Mouse (Mus musculus): Measurements from ENCODE around the gene Alk. TPM values are rescaled to one million over a fixed set of nuclear protein-coding genes. Genes with fewer than 3 reads are reported as not detected.

Alk gene
- total and polyA plus RNA-seq, 3 experiments = 0.05 TPM; not detected in 2

DNA sequence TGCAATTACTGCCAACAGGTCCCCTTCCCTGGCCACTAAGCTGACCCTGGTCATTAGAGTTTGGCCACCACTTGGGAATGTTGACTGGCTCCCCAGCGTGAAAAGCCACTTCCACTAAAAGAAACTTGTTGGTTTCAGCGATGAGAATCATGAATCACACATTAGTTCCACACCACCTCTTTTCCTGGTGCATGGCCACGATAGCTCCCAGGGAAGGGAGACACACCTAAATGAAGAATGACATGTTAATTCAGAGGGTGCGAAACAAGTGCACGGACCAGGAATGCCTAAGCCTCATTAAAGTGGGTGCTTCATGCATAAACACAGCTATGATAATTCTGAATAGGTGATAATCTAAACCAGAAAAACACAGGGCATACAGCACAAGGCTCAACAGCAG, 660.4 kb downstream of the Alk start:
- no peak for DNase-seq (ENCODE audit: low spot score)
- Histone ChIP-seq H3K36me3 (replicated peaks) (no peaks in the 10 kb centered on the region), H3K9me3 (replicated peaks) (peaks cover 78% of the 10 kb centered on the region), H3K4me1 (ENCODE audit: insufficient read depth, low read depth, low read length) (no peaks in the 10 kb centered on the region), H3K27me3 (ENCODE audit: insufficient read depth, low read length) (no peaks in the 10 kb centered on the region), H3K4me3 (ENCODE audit: low read depth, low read length) (no peak overlapping the region)
- TF ChIP-seq TAL1 (conservative IDR thresholded peaks at IDR 0.05; ENCODE audit: low read depth, low read length) = no peak
- no peak for TF ChIP-seq GATA1 (IDR thresholded peaks at IDR 0.05; ENCODE audit: borderline replicate concordance, low read length)
- ATAC-seq (ENCODE audit: extremely low read depth, insufficient number of reproducible peaks, low FRiP score, poor library complexity, severe bottlenecking) = no peak

- no peak overlapping the region for H3K4me3 ChIP-seq (ENCODE audit: low read depth, low read length)
- ATAC-seq (ENCODE audit: extremely low read depth, insufficient number of reproducible peaks, low FRiP score, poor library complexity, severe bottlenecking) = no peak
- TF ChIP-seq TAL1 (conservative IDR thresholded peaks at IDR 0.05; ENCODE audit: low read depth, low read length) = no peak
- TF ChIP-seq CTCF (IDR thresholded peaks at IDR 0.05; ENCODE audit: low read depth, low read length) = no peak
- TF ChIP-seq POLR2AphosphoS5 (IDR thresholded peaks at IDR 0.05; ENCODE audit: insufficient replicate concordance, low read depth, low read length) = no peak
- TF ChIP-seq GATA2 (IDR thresholded peaks at IDR 0.05; ENCODE audit: borderline replicate concordance, low read depth, low read length) = no peak
- TF ChIP-seq GATA1 (IDR thresholded peaks at IDR 0.05; ENCODE audit: borderline replicate concordance, low read length) = no peak
- H3K9me3 ChIP-seq (replicated peaks) = peaks cover 70% of the 10 kb centered on the region
- no peaks in the 10 kb centered on the region for H3K27me3 ChIP-seq (ENCODE audit: insufficient read depth, low read length)
- H3K36me3 ChIP-seq (replicated peaks) = no peaks in the 10 kb centered on the region
- no peaks in the 10 kb centered on the region for H3K4me1 ChIP-seq (ENCODE audit: insufficient read depth, low read depth, low read length)
- no peak for DNase-seq (ENCODE audit: low spot score)
Observed at GRCm38 (mm10) chr17:71942052-71942451, 662.4 kb downstream of the Alk start.

- H3K4me3 ChIP-seq (ENCODE audit: low read depth, low read length) = no peak overlapping the region
- TF ChIP-seq GATA1 (IDR thresholded peaks at IDR 0.05; ENCODE audit: borderline replicate concordance, low read length) (no peak), CTCF (IDR thresholded peaks at IDR 0.05; ENCODE audit: low read depth, low read length) (no peak), TAL1 (conservative IDR thresholded peaks at IDR 0.05; ENCODE audit: low read depth, low read length) (no peak), GATA2 (IDR thresholded peaks at IDR 0.05; ENCODE audit: borderline replicate concordance, low read depth, low read length) (no peak), POLR2AphosphoS5 (IDR thresholded peaks at IDR 0.05; ENCODE audit: insufficient replicate concordance, low read depth, low read length) (no peak)
Observed at GRCm38 (mm10) chr17:71941436-71941835, 663.0 kb downstream of the Alk start.

DNA sequence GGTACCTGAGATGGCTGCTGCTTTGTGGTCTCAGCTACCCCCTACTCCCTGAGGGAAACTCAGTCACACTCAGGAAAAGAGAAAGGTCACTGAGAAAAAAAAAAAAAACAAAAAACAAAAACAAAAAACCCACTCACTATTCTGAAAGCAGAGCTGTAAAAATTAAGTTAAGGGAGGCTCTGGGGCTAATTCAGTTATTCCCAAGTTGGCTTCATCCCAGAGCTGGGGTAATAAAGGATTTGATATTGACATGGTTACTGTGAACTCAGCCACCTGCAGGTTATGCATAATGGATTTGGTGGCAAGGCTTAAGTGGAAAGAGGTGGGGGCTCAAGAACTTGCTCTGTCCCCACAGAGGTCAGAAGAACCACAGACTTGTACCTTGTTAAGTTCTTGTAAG, 667.7 kb downstream of the Alk start:
- no peaks in the 10 kb centered on the region for H3K36me3 ChIP-seq (replicated peaks)
- H3K9me3 ChIP-seq (replicated peaks) = peaks cover 51% of the 10 kb centered on the region

More at GRCm38 (mm10) chr17:71941436-71941835, 663.0 kb downstream of the Alk start:
- no peak for DNase-seq (ENCODE audit: low spot score)
- no peaks in the 10 kb centered on the region for H3K36me3 ChIP-seq (replicated peaks)
- no peaks in the 10 kb centered on the region for H3K4me1 ChIP-seq (ENCODE audit: insufficient read depth, low read depth, low read length)
- ATAC-seq (ENCODE audit: extremely low read depth, insufficient number of reproducible peaks, low FRiP score, poor library complexity, severe bottlenecking) = no peak
- H3K27me3 ChIP-seq (ENCODE audit: insufficient read depth, low read length) = no peaks in the 10 kb centered on the region
- peaks cover 69% of the 10 kb centered on the region for H3K9me3 ChIP-seq (replicated peaks)

DNA sequence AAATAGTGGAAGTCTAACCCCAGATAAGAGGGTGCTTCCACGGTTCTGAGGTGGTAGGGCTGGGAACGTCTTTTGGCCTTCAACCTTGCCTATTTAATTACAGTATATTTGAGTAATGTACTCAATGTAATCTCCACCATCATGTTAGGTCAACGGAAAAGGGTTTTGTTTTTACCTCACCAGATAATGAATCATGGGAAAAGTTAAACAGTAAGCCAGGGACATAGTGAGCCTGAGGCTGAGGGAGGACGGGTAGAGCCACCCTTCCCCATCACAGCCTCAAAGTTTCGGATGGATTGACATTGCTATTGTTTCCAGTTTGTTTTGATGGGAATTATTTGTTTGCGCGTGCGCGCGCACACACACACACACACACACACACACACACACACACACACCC, 668.6 kb downstream of the Alk start:
- DNase-seq (ENCODE audit: low spot score) (no peak), ATAC-seq (ENCODE audit: extremely low read depth, insufficient number of reproducible peaks, low FRiP score, poor library complexity, severe bottlenecking) (no peak)
- peaks cover 48% of the 10 kb centered on the region for H3K9me3 ChIP-seq (replicated peaks)
- TF ChIP-seq GATA1 (IDR thresholded peaks at IDR 0.05; ENCODE audit: borderline replicate concordance, low read length) (no peak), GATA2 (IDR thresholded peaks at IDR 0.05; ENCODE audit: borderline replicate concordance, low read depth, low read length) (no peak), POLR2AphosphoS5 (IDR thresholded peaks at IDR 0.05; ENCODE audit: insufficient replicate concordance, low read depth, low read length) (no peak), TAL1 (conservative IDR thresholded peaks at IDR 0.05; ENCODE audit: low read depth, low read length) (no peak), CTCF (IDR thresholded peaks at IDR 0.05; ENCODE audit: low read depth, low read length) (no peak)
- no peaks in the 10 kb centered on the region for H3K27me3 ChIP-seq (ENCODE audit: insufficient read depth, low read length)
- H3K4me1 ChIP-seq (ENCODE audit: insufficient read depth, low read depth, low read length) = no peaks in the 10 kb centered on the region
- H3K36me3 ChIP-seq (replicated peaks) = no peaks in the 10 kb centered on the region
- no peak overlapping the region for H3K4me3 ChIP-seq (ENCODE audit: low read depth, low read length)

More for the DNA sequence above, 667.7 kb downstream of the Alk start:
- Histone ChIP-seq H3K27me3 (ENCODE audit: insufficient read depth, low read length) (no peaks in the 10 kb centered on the region), H3K4me1 (ENCODE audit: insufficient read depth, low read depth, low read length) (no peaks in the 10 kb centered on the region), H3K4me3 (ENCODE audit: low read depth, low read length) (no peak overlapping the region)
- no peak for DNase-seq (ENCODE audit: low spot score)
- no peak for ATAC-seq (ENCODE audit: extremely low read depth, insufficient number of reproducible peaks, low FRiP score, poor library complexity, severe bottlenecking)
- TF ChIP-seq TAL1 (conservative IDR thresholded peaks at IDR 0.05; ENCODE audit: low read depth, low read length) = no peak
- TF ChIP-seq CTCF (IDR thresholded peaks at IDR 0.05; ENCODE audit: low read depth, low read length) = no peak
- TF ChIP-seq GATA2 (IDR thresholded peaks at IDR 0.05; ENCODE audit: borderline replicate concordance, low read depth, low read length) = no peak
- no peak for TF ChIP-seq GATA1 (IDR thresholded peaks at IDR 0.05; ENCODE audit: borderline replicate concordance, low read length)
- TF ChIP-seq POLR2AphosphoS5 (IDR thresholded peaks at IDR 0.05; ENCODE audit: insufficient replicate concordance, low read depth, low read length) = no peak

DNA sequence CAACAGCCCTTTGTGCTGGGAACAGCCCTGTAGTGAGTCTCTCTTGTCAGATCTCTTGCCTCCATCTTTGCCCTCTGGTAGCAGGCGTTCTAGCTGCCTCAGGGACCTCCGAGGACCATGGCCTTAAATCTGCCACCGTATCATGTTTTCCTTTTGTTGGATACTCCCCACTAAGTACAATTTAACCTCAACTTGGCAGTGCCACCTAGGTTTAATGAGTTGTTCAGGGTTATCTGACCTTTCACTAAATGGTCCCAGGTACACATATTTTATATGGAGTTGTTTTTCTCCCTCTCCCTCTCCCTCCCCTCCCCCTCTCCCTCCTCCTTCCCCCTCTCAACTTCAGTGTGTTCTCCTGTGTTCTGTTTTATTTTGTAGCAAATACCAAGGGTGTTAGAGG, 669.1 kb downstream of the Alk start:
- DNase-seq (ENCODE audit: low spot score) (no peak), ATAC-seq (ENCODE audit: extremely low read depth, insufficient number of reproducible peaks, low FRiP score, poor library complexity, severe bottlenecking) (no peak)
- H3K4me3 ChIP-seq (ENCODE audit: low read depth, low read length) = no peak overlapping the region
- TF ChIP-seq TAL1 (conservative IDR thresholded peaks at IDR 0.05; ENCODE audit: low read depth, low read length) = no peak
- TF ChIP-seq POLR2AphosphoS5 (IDR thresholded peaks at IDR 0.05; ENCODE audit: insufficient replicate concordance, low read depth, low read length) = no peak
- no peak for TF ChIP-seq CTCF (IDR thresholded peaks at IDR 0.05; ENCODE audit: low read depth, low read length)
- TF ChIP-seq GATA1 (IDR thresholded peaks at IDR 0.05; ENCODE audit: borderline replicate concordance, low read length) = no peak
- no peak for TF ChIP-seq GATA2 (IDR thresholded peaks at IDR 0.05; ENCODE audit: borderline replicate concordance, low read depth, low read length)
- no peaks in the 10 kb centered on the region for H3K27me3 ChIP-seq (ENCODE audit: insufficient read depth, low read length)
- no peaks in the 10 kb centered on the region for H3K4me1 ChIP-seq (ENCODE audit: insufficient read depth, low read depth, low read length)
- no peaks in the 10 kb centered on the region for H3K36me3 ChIP-seq (replicated peaks)
- H3K9me3 ChIP-seq (replicated peaks) = peaks cover 44% of the 10 kb centered on the region

DNA sequence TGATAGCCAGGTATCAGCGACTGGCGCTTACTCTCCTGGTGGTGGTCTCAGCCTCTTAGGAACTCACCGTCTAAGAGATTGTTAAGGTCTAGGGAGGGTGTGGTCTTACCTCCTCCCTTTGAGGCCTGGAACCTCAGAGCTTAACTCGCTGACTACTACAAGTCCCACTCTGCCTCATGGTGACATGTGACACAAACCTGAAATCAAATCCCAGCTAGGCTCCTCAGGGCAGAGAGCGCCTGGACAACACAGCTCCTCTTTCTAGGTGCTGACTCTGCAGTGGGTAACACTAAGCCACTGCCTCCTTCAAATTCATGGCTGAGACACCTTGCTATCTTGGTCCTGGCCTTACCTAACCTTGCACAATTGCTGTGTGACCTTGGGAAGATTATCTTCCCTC, 689.5 kb downstream of the Alk start:
- ATAC-seq (ENCODE audit: extremely low read depth, insufficient number of reproducible peaks, low FRiP score, poor library complexity, severe bottlenecking) = no peak
- Histone ChIP-seq H3K4me1 (ENCODE audit: insufficient read depth, low read depth, low read length) (no peaks in the 10 kb centered on the region), H3K9me3 (replicated peaks) (peaks cover 79% of the 10 kb centered on the region), H3K27me3 (ENCODE audit: insufficient read depth, low read length) (no peaks in the 10 kb centered on the region), H3K4me3 (ENCODE audit: low read depth, low read length) (no peak overlapping the region), H3K36me3 (replicated peaks) (no peaks in the 10 kb centered on the region)
- TF ChIP-seq CTCF (IDR thresholded peaks at IDR 0.05; ENCODE audit: low read depth, low read length) = no peak
- TF ChIP-seq GATA2 (IDR thresholded peaks at IDR 0.05; ENCODE audit: borderline replicate concordance, low read depth, low read length) = no peak
- TF ChIP-seq GATA1 (IDR thresholded peaks at IDR 0.05; ENCODE audit: borderline replicate concordance, low read length) = no peak
- no peak for TF ChIP-seq TAL1 (conservative IDR thresholded peaks at IDR 0.05; ENCODE audit: low read depth, low read length)
- no peak for TF ChIP-seq POLR2AphosphoS5 (IDR thresholded peaks at IDR 0.05; ENCODE audit: insufficient replicate concordance, low read depth, low read length)
- no peak for DNase-seq (ENCODE audit: low spot score)

Data from G1E (cell line).